Mouse (Mus musculus) cerebellum, postnatal 14 days (tissue): ENCODE results near the gene Eef1akmt1.

Source experiments
- DNase-seq, 2 experiments: peaks; one replicate each; pipeline ENCODE4 v3.0.0; 2021; ENCODE audit warnings: mixed read lengths in 2 of 2

Eef1akmt1 gene

GRCm38 (mm10) chr14:57546557-57547021 lies 24.8 kb downstream of the Eef1akmt1 start:
- no peak for DNase-seq

GRCm38 (mm10) chr14:57546131-57546530 lies 25.3 kb downstream of the Eef1akmt1 start:
- no peak for DNase-seq

DNA sequence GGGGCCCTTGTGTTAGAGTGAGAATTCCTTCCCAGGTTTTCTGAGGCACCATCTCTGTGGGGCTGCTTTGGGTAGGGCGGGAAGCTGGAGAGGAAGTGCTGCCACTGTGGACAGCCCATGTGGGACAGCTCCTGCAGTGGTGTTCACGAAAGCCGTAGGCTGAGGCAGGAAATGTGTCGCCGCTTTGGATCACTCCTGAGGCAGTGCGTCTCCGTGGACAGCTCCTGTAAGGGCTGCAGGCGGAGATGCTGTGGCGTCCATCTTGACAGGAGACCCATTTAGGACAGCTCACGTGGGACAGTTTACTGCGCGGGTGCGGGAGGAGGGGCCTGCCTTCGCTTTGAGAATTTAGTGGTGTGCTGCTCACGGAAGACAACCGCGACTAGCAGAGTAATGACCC lies 25.9 kb downstream of the Eef1akmt1 start:
- no peak for DNase-seq

DNA sequence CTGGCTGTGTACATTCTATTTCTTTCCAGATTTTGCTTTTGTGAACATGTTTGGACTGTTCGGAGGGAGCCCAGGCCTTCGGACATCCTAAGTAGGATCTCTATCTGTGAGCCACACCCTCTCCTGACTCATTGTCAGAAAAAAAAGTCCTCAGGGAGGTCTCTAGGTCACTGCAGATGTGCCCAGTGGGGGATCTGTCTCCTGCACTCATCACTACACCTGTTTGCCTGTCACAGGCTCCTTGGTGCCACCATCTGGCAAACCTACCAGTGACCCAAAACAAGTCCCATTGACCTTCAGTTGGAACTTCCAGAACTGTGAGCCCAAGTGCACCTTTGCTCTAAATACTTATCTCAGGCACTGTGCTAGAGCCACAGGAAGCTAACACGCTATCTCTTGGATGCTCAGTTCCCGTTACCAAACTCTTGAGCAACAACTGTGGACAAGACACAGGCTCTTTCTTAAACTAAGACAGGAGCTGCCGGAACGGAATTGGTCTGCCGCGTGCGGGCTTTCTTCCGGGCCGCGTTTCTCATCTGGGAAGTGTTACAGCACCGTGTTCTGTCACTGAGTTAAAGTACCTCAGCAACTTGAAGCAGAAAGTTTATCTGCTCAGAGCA lies 27.9 kb downstream of the Eef1akmt1 start:
- DNase-seq, result no peak

- DNase-seq, result no peak
These were observed 29.2 kb downstream of the Eef1akmt1 start for GRCm38 (mm10) chr14:57542231-57542630.

DNA sequence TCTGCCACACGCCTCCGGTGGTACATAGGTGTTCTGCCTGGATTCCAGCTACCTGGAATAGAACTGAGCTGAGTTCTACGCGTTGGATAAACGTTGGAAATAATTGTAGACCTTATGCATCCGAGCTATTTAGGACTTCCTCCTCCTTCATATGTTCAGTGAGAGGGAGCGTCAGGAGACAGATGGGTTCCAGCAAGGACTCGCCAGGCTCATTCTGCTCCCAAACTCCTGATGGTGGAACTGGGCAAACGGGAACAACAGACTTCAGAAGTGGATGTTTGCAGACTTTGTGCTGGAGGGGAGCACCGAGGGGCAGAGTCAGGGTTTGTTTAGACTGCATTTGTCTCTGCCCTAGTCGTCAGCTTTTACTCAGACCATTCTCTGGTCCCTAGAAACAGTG lies 30.7 kb downstream of the Eef1akmt1 start:
- DNase-seq, result no peak

DNA sequence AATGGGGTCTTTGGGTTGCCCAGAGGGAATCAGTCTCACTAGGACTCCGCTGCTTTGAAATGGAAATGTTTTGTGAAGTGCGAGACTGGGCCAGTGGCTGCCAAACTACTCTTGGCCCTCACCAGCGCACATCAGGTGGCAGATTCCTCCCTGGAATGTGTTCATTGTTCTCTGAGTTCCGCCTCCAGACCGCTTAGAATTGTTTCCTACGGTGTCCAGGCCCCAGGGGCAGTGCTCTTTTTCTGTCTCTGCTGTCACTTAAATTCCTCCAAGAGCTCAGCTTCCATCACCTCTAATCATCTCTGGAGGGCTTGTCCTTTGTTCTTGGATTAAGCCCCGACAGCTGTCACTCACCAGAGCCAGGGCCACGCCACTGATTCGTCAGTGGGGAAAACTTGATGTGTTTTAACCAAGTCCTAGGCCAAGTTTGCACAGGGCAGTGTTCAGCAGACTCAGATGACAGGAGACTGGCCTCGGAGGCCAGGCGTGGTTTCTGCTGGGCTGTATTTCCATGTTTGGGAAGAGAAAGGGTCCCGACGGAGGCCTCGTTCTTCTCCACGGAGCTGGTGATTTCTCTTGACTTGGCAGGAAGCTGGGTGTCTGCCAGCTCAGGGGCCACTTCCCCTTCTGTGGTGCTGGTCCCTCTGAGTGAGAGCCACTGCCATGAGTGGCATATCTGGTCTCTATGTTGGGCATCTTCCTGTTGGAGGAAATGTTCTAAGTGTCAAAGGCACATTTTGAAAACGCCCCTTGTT lies 34.0 kb downstream of the Eef1akmt1 start:
- DNase-seq, result peak in 1 of 2 experiments; percentile 38

DNA sequence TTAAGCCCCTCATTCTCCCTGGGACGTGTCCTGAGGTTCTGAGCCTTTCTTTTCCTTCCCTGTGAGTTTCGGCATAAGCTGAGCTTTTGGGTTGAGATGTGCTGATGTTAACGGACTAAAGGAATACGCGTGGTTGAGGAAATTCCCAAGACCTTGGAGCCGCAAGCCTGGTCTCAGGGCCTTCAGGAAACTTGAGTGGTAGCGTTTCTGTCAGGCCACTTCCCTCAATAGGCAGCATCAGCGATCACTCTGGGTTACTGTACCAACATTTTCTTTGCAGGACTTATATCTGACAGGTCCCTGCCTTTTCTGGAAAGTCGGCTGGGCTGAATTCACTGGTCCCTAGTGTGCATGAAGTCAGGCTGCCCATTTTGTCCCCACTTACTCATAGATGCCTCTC lies 34.6 kb downstream of the Eef1akmt1 start:
- DNase-seq, result no peak

DNA sequence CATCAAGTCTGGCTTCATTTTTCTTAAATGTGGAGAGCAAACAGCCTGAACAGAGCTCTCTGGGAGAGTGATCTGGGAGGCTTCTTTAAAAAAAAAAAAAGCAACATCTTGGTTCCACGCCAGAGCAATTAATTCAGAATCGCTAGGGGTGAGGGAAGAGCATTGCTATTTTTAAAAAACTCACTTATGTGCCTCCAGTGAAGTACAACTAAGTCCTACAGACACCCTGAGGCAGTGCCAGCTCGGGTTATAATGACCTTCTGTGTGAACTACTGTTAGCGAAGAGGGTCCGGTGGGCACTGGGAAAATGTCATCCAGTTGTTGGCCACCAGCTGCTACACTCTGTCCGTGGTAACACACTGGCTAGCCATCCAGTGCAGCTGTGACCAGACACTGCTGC lies 35.8 kb downstream of the Eef1akmt1 start:
- peak in 1 of 2 experiments; percentile 19 for DNase-seq

DNA sequence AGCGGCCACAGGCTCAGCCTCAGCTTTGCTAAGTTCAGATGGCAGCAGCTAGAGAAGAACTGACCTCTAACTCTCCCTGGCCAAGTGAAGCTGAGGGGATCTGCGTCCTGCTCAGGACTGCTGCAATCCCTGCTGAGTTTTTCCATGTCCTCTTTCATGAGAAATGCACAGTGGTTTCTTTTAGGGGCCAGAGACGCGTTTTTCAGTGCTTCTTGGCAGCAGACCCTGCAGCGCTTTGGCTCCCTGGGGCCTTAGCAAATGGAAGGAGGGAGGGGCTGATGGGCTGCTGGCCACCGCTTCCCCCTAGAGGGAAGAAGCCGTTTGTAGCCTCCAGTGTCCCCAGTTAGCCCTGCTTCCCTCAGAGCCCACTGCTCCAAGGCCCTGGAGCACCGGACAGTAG lies 36.5 kb downstream of the Eef1akmt1 start:
- peak; percentile 49 to 55 for DNase-seq

DNA sequence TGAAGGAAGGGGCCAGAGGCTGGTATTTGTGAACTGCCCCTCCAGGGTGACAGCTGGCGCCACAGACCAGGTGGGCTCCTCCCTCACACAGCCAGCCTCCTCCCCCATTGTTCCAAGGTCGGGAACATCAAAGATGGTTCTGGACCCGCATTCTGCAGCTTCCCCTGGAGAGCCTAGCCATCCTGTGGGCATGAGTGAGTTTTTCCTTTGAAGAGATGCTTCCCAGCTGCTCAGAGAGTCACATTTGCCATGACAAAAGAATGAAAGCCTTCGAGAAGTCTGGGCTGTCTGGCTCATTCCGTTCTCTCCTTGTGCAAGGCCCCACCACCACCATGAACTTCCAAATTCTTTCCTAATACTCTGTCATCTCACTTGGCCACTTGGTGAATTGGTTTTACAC lies 37.1 kb downstream of the Eef1akmt1 start:
- DNase-seq, result no peak

- DNase-seq, result peak in 1 of 2 experiments; percentile 21
These were observed 37.6 kb downstream of the Eef1akmt1 start for GRCm38 (mm10) chr14:57533841-57534240.

DNA sequence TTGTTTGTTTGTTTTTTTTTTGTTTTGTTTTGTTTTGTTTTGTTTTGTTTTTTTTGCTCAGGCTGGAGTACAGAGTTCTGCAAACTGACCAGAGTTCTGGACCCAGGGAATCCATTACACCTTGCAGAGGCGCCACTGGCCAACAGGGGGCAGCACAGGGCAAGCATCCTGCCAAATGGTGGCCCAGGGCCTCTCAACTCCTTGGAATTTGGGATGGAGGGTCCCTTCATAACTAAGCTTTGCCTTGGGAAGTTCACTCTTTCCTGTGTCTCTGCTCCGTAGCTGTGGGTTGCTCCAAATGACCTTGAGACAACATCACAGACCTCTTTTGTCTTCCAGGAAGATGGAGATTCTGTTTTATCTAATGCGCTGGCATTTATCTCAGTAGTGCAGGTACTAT lies 38.2 kb downstream of the Eef1akmt1 start:
- peak; percentile 78 to 84 for DNase-seq

GRCm38 (mm10) chr14:57532577-57532976 lies 38.8 kb downstream of the Eef1akmt1 start:
- DNase-seq, result no peak

- DNase-seq, result no peak
These were observed 41.5 kb downstream of the Eef1akmt1 start for GRCm38 (mm10) chr14:57529786-57530515.

DNA sequence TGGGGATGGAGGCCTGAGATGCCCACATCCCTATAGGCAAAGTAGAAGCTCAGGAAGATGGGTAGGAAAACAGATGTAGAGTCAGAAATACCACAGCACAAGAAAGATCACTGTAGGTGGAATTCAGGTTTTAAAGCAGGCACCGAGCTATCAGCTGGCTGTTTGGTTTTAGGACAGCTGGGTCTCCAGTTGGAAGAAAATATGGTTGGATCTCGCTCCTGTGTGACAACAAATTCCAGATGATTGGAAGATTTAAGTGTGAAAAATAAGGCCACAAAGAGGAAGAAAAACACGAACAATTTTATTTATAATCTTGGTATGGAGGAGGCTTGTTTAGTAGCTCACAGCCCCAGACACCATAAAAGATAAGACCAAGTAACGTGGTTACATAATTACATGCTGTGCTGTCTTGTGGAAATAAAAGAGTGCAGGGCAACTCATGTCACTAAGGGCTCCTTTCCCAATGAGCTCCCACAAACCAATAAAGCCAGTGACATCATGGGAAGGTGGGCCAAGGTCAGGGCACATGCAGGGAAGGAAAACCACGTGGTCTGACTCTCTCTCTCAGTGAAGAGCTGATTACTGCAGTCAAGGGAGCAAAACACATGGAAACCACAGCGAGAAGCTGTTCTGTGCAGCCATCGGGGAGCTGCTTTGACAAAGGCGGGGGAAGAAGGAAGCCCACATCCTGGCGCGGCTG lies 42.2 kb downstream of the Eef1akmt1 start:
- peak in 1 of 2 experiments; percentile 33 for DNase-seq

- no peak for DNase-seq
These were observed 43.8 kb downstream of the Eef1akmt1 start for GRCm38 (mm10) chr14:57527598-57527997.

- DNase-seq, result no peak
These were observed 44.3 kb downstream of the Eef1akmt1 start for GRCm38 (mm10) chr14:57527122-57527521.

- peak in 1 of 2 experiments; percentile 24 for DNase-seq
These were observed 45.3 kb downstream of the Eef1akmt1 start for GRCm38 (mm10) chr14:57526050-57526623.

GRCm38 (mm10) chr14:57525388-57526049 lies 45.9 kb downstream of the Eef1akmt1 start:
- DNase-seq, result peak; percentile 86 to 87

DNA sequence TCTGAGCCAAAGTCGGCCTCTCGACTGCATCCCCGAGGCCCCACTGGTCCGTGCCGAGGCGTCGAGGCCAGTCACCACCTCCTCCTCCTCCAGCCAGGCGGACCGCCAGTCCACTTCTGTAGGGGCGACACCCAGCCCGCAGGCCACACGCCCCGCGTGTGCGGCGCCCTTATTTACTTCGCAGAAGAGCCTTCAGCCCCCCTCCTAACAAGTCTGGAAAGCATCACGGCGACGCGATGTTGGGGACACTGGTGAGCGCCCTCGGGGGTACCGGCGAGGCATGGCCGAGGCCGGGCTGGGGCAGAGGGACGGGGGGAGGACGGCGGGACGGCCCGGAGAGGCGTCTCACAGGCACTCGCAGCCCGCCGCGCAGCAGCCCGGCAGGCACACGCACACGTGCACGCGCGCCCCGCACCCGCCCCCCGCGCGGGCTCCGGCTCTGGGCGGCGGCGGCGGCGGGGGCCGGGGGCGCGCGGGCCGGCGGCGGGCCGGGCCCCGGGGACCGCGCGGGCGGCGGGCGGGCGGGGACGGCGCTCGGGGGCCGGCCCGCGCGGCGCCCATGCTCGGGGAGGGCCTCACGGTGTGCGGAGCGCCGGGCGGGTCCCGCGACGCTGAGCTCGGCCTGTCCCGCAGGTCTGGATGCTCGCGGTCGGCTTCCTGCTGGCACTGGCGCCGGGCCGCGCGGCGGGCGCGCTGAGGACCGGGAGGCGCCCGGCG lies 46.6 kb downstream of the Eef1akmt1 start, which contains the start of gene Il17d:
Gene Il17d (plus strand): TSS at position 107 of the 717 bp plus-strand sequence.
- peak; percentile 66 to 67 for DNase-seq
